Mouse (Mus musculus) CH12.LX (cell line): ENCODE data around the gene Rpl27a. TPM values are rescaled to one million over a fixed set of nuclear protein-coding genes. Genes with fewer than 3 reads are reported as not detected.

Source experiments
- DNase-seq: peaks from one replicate; pipeline ENCODE4 v3.0.0-alpha.2; 2013; ENCODE audit errors: extremely low read depth
- H3K27ac ChIP-seq: 2 replicates; pipeline ENCODE4 v1.5.1; 2012; ENCODE audit warnings: low read depth, mild to moderate bottlenecking, control low read depth, moderate library complexity; ENCODE audit not compliant: insufficient read depth
- H3K27me3 ChIP-seq: replicated peaks from 2 replicates; pipeline ENCODE3; 2012; ENCODE audit warnings: inconsistent platforms
- H3K36me3 ChIP-seq, 2 experiments: replicated peaks in 1 of 2; 2 replicates each; pipeline versions ENCODE3 to v1.6.1; 2012; ENCODE audit warnings: inconsistent platforms in 1 of 2, low read length in 1 of 2, mild to moderate bottlenecking in 1 of 2, mixed read lengths in 1 of 2, moderate library complexity in 1 of 2; ENCODE audit not compliant: control insufficient read depth in 1 of 2, insufficient read depth in 1 of 2
- H3K4me1 ChIP-seq, 2 experiments: 2 replicates each; pipeline ENCODE4 v1.6.1; 2012; ENCODE audit warnings: inconsistent platforms in 1 of 2, moderate library complexity in 1 of 2; ENCODE audit not compliant: insufficient read depth in 2 of 2, control insufficient read depth in 1 of 2
- H3K4me2 ChIP-seq: 2 replicates; pipeline ENCODE4 v1.6.1; 2012; ENCODE audit warnings: low read depth, mild to moderate bottlenecking, control low read depth; ENCODE audit not compliant: poor library complexity, insufficient read depth, severe bottlenecking
- H3K4me3 ChIP-seq, 3 experiments: fragments of 150-350 bp in 1 of 3; sonication (generic) in 1 of 3; replicated peaks in 1 of 3; 2 replicates each; pipeline versions ENCODE3 to v1.5.1; 2011 to 2012; ENCODE audit warnings: low read depth in 2 of 3, low read length in 2 of 3, mild to moderate bottlenecking in 2 of 3, moderate library complexity in 2 of 3, control low read depth in 1 of 3, improper control_type of control experiment in 1 of 3, inconsistent platforms in 1 of 3, mixed read lengths in 1 of 3; ENCODE audit not compliant: poor library complexity in 1 of 3
- H3K79me2 ChIP-seq: replicated peaks from 2 replicates; pipeline ENCODE4 v1.6.1; 2012; ENCODE audit warnings: mild to moderate bottlenecking, moderate library complexity; ENCODE audit not compliant: control insufficient read depth, poor library complexity, insufficient read depth, severe bottlenecking; ENCODE audit errors: extremely low read depth
- H3K9ac ChIP-seq: 2 replicates; pipeline ENCODE4 v1.6.1; 2012; ENCODE audit warnings: low read depth, mild to moderate bottlenecking, control low read depth, moderate library complexity; ENCODE audit not compliant: insufficient read depth
- H3K9me3 ChIP-seq: replicated peaks from 2 replicates; pipeline ENCODE3; 2012; ENCODE audit warnings: low read length, inconsistent platforms, mixed read lengths
- E2F4 ChIP-seq: IDR thresholded peaks from 2 replicates; pipeline ENCODE4 v1.6.1; 2011; ENCODE audit warnings: low read depth, low read length, improper control_type of control experiment; ENCODE audit not compliant: insufficient replicate concordance
- ELF1 ChIP-seq: IDR thresholded peaks from 2 replicates; pipeline ENCODE4 v1.6.1; 2014; ENCODE audit warnings: low read depth, mild to moderate bottlenecking, inconsistent platforms, low read length, improper control_type of control experiment
- EP300 ChIP-seq: IDR thresholded peaks from 2 replicates; pipeline ENCODE4 v1.6.1; 2011; ENCODE audit warnings: low read length, improper control_type of control experiment
- ETS1 ChIP-seq: conservative IDR thresholded peaks from 2 replicates; pipeline ENCODE4 v1.6.1; 2012; ENCODE audit warnings: low read depth, mild to moderate bottlenecking, inconsistent platforms, low read length, improper control_type of control experiment, moderate library complexity
- GABPA ChIP-seq: IDR thresholded peaks from 2 replicates; pipeline ENCODE4 v1.6.1; 2012; ENCODE audit warnings: low read depth, low read length, improper control_type of control experiment, inconsistent platforms; ENCODE audit not compliant: insufficient replicate concordance
- HCFC1 ChIP-seq: IDR thresholded peaks from 2 replicates; pipeline ENCODE4 v1.6.1; 2012; ENCODE audit warnings: low read depth, mild to moderate bottlenecking, inconsistent platforms, low read length, improper control_type of control experiment
- JUND ChIP-seq: conservative IDR thresholded peaks from 2 replicates; pipeline ENCODE4 v1.6.1; 2011; ENCODE audit warnings: low read depth, low read length, improper control_type of control experiment
- KAT2A ChIP-seq: IDR thresholded peaks from 2 replicates; pipeline ENCODE4 v1.6.1; 2012; ENCODE audit warnings: low read length, improper control_type of control experiment, inconsistent platforms; ENCODE audit not compliant: insufficient replicate concordance
- MAZ ChIP-seq: IDR thresholded peaks from 2 replicates; pipeline ENCODE4 v1.6.1; 2012; ENCODE audit warnings: low read depth, mild to moderate bottlenecking, inconsistent platforms, low read length, improper control_type of control experiment, moderate library complexity
- MYC ChIP-seq: IDR thresholded peaks from 2 replicates; pipeline ENCODE4 v1.6.1; 2011; ENCODE audit warnings: low read depth, mild to moderate bottlenecking, improper control_type of control experiment, low read length
- NELFE ChIP-seq: IDR thresholded peaks from 2 replicates; pipeline ENCODE4 v1.6.1; 2011; ENCODE audit warnings: low read depth, low read length, improper control_type of control experiment
- NRF1 ChIP-seq: IDR thresholded peaks from 2 replicates; pipeline ENCODE4 v1.6.1; 2014; ENCODE audit warnings: low read depth, mild to moderate bottlenecking, inconsistent platforms, low read length, improper control_type of control experiment, moderate library complexity
- POLR2A ChIP-seq: IDR thresholded peaks from 2 replicates; pipeline ENCODE4 v1.6.1; 2011; ENCODE audit warnings: low read depth, mild to moderate bottlenecking, improper control_type of control experiment, low read length
- RAD21 ChIP-seq: IDR thresholded peaks from 2 replicates; pipeline ENCODE4 v1.6.1; 2011; ENCODE audit warnings: low read depth, mild to moderate bottlenecking, low read length, improper control_type of control experiment, moderate library complexity
- TCF12 ChIP-seq: IDR thresholded peaks from 2 replicates; pipeline ENCODE4 v1.6.1; 2014; ENCODE audit warnings: low read depth, mild to moderate bottlenecking, inconsistent platforms, low read length, improper control_type of control experiment
- UBTF ChIP-seq: IDR thresholded peaks from 2 replicates; pipeline ENCODE4 v1.6.1; 2012; ENCODE audit warnings: low read depth, mild to moderate bottlenecking, inconsistent platforms, low read length, improper control_type of control experiment, moderate library complexity
- USF2 ChIP-seq: conservative IDR thresholded peaks from 2 replicates; pipeline ENCODE4 v1.6.1; 2011; ENCODE audit warnings: low read depth, low read length, improper control_type of control experiment
- ZC3H11A ChIP-seq: IDR thresholded peaks from 2 replicates; pipeline ENCODE4 v1.6.1; 2012; ENCODE audit warnings: low read depth, mild to moderate bottlenecking, inconsistent platforms, low read length, improper control_type of control experiment
- dilution Hi-C: fragments of 300-500 bp; cut with MboI; formaldehyde crosslinking; loops from 2 replicates; pipeline ENCODE4 v1.14.3; 2020; ENCODE audit warnings: low sequenced_read_pairs; ENCODE audit not compliant: extremely low pct_unique_long_range_greater_than_20kb, extremely low pct_ligation_motif_present
- in situ Hi-C: fragments of 300-500 bp; cut with MboI; formaldehyde crosslinking; loops from 3 replicates; pipeline ENCODE4 v1.14.3; 2019; ENCODE audit warnings: low sequenced_read_pairs, low pct_ligation_motif_present, low pct_unique_long_range_greater_than_20kb, mixed read lengths
- polyA plus RNA-seq: library from polyadenylated mRNA; unstranded; fragments of >175 nt; gene quantifications from 2 replicates; pipeline ENCODE4 v1.2.1, GENCODE M21; 2012; ENCODE audit warnings: low read depth; ENCODE audit not compliant: insufficient read length
- total RNA-seq, 2 experiments: library from RNA; depleted of rRNA; stranded (reverse); fragments of 300-350 nt in 1 of 2; fragments of >200 nt in 1 of 2; gene quantifications; 2 replicates each; pipeline ENCODE4 v1.2.3; 2012 to 2014

The Rpl27a gene
- total and polyA plus RNA-seq, 3 experiments: 230 to 1,338 (median 1,216) TPM

GRCm38 (mm10) chr7:109561466-109562153, 42.7 kb downstream of the Rpl27a start:
- dilution Hi-C loops (no loop called here), in situ Hi-C loops (no loop called here)
- H3K4me2 ChIP-seq: no peak overlapping the region
- H3K4me3 ChIP-seq: no peak overlapping the region
- DNase-seq: peak; percentile 3
- peaks cover 10 to 40% of the 10 kb centered on the region in 2 experiments; a peak in 3 of 4 replicates for H3K4me1 ChIP-seq
- no peaks in the 10 kb centered on the region for H3K27me3 ChIP-seq
- H3K36me3 ChIP-seq: no peaks in the 10 kb centered on the region
- no peak overlapping the region for H3K27ac ChIP-seq
- H3K9ac ChIP-seq: no peak overlapping the region
- TF ChIP-seq ELF1 (no peak), NRF1 (no peak), TCF12 (no peak), EP300 (no peak), MAZ (no peak), JUND (no peak), POLR2A (no peak), RAD21 (no peak), E2F4 (no peak), MYC (no peak), HCFC1 (no peak), USF2 (no peak), UBTF (no peak), KAT2A (no peak), GABPA (no peak)
- H3K79me2 ChIP-seq: no peaks in the 10 kb centered on the region
- H3K9me3 ChIP-seq: peaks cover 5% of the 10 kb centered on the region

GRCm38 (mm10) chr7:109562154-109562599, 43.2 kb downstream of the Rpl27a start:
- Histone ChIP-seq H3K36me3 (no peaks in the 10 kb centered on the region), H3K4me2 (peak overlapping the region; percentile 47), H3K9ac (no peak overlapping the region), H3K4me3 (peak overlapping the region in 1 of 3 experiments; percentile 27), H3K27ac (no peak overlapping the region), H3K4me1 (peaks cover 10 to 40% of the 10 kb centered on the region in 2 experiments; a peak in 3 of 4 replicates), H3K79me2 (no peaks in the 10 kb centered on the region), H3K9me3 (peaks cover 5% of the 10 kb centered on the region), H3K27me3 (no peaks in the 10 kb centered on the region)
- dilution Hi-C loops: no loop called here
- peak; percentile 6 for DNase-seq
- in situ Hi-C loops: no loop called here
- TF ChIP-seq ETS1: 0 out of 2 replicates have a peak, but pooled peaks have one; percentile 10
- TF ChIP-seq NELFE: no peak
- no peak for TF ChIP-seq ZC3H11A
- peak; percentile 24; the same call in 1 of the 2 replicates for TF ChIP-seq EP300
